10 mouse cellular contexts compared by ENCODE assay signal in genomic region chr3:17824662-17825061, GRCm38 (mm10).
DNase-seq lines count a peak whose midpoint lies in the region; ATAC-seq and TF ChIP-seq lines count a peak whose summit lies in the region.
"Had no signal": no experiment of that assay in that cellular context is flagged by ENCODE, and none has a peak within 500 bp of the region (broad histone marks: within the 10 kb centered on the region; RNA-seq: fewer than 3 reads in every experiment).

No protein-coding gene starts in this region.

- no peak for TF ChIP-seq POLR2A in liver, adult 2 months (IDR thresholded peaks at IDR 0.05; ENCODE audit: extremely low read depth, insufficient read depth, low read length)

- no peaks in the 10 kb centered on the region for H3K9me3 ChIP-seq in forebrain, embryonic 16.5 days (ENCODE audit: control insufficient read depth, low read length)
- no peaks in the 10 kb centered on the region for H3K9me3 ChIP-seq in forebrain, embryonic 12.5 days
- no peaks in the 10 kb centered on the region for H3K9me3 ChIP-seq in liver, embryonic 11.5 days (ENCODE audit: control insufficient read depth, low read length)
- H3K9me3 ChIP-seq in midbrain, embryonic 16.5 days (replicated peaks; ENCODE audit: control insufficient read depth, low read length, poor library complexity, severe bottlenecking) = no peaks in the 10 kb centered on the region

- WGBS in forebrain, embryonic 16.5 days = 45% methylated on average over 4 of the region's 4 CpGs
- WGBS in forebrain, embryonic 12.5 days = 46% methylated on average over 4 of the region's 4 CpGs
- 51% methylated on average over 4 of the region's 4 CpGs for WGBS in liver, adult 2 months
- WGBS in liver, embryonic 11.5 days = 53% methylated on average over 4 of the region's 4 CpGs
- 43% methylated on average over 4 of the region's 4 CpGs for WGBS in midbrain, embryonic 16.5 days

- peaks cover 4% of the 10 kb centered on the region for H3K4me1 ChIP-seq in forebrain, embryonic 16.5 days (replicated peaks; ENCODE audit: control insufficient read depth, insufficient read depth, low read length)
- no peaks in the 10 kb centered on the region for H3K4me1 ChIP-seq in forebrain, embryonic 12.5 days
- no peaks in the 10 kb centered on the region for H3K4me1 ChIP-seq in liver, adult 2 months (ENCODE audit: control insufficient read depth, insufficient read depth, low read length)
- H3K4me1 ChIP-seq in liver, embryonic 11.5 days (replicated peaks; ENCODE audit: control insufficient read depth, insufficient read depth, low read length) = no peaks in the 10 kb centered on the region
- H3K4me1 ChIP-seq in midbrain, embryonic 16.5 days (ENCODE audit: control insufficient read depth, insufficient read depth, low read length) = peaks cover 3% of the 10 kb centered on the region; the same call in 1 of the 2 replicates

- peak; percentile 14 for DNase-seq in liver, adult 2 months (ENCODE audit: extremely low read depth, low read depth, low spot score)
- no peak for DNase-seq in liver, embryonic 11.5 days (ENCODE audit: low spot score)
- DNase-seq in R1 (ENCODE audit: low read depth, low spot score) = peak; percentile 35
- DNase-seq: lung, postnatal 10 days; right cerebral cortex, adult 18-20 months had no signal

- H3K9ac ChIP-seq in forebrain, embryonic 16.5 days (replicated peaks; ENCODE audit: low read depth, low read length) = no peak overlapping the region
- H3K9ac ChIP-seq in forebrain, embryonic 12.5 days = no peak overlapping the region
- no peak overlapping the region for H3K9ac ChIP-seq in liver, adult 2 months (ENCODE audit: low read depth, low read length)
- no peak overlapping the region for H3K9ac ChIP-seq in liver, embryonic 11.5 days (ENCODE audit: low read depth, low read length)
- no peak overlapping the region for H3K9ac ChIP-seq in midbrain, embryonic 16.5 days (ENCODE audit: low read depth, low read length)

- no peak overlapping the region for H3K4me2 ChIP-seq in forebrain, embryonic 16.5 days (ENCODE audit: low read length)
- H3K4me2 ChIP-seq in forebrain, embryonic 12.5 days = no peak overlapping the region
- no peak overlapping the region for H3K4me2 ChIP-seq in liver, embryonic 11.5 days
- no peak overlapping the region for H3K4me2 ChIP-seq in midbrain, embryonic 16.5 days (ENCODE audit: low read length)

- peak; percentile 27; the same call in 1 of the 2 replicates for ATAC-seq in forebrain, embryonic 16.5 days
- no peak for ATAC-seq in forebrain, embryonic 12.5 days (ENCODE audit: low FRiP score)
- ATAC-seq in liver, embryonic 11.5 days (replicated peaks; ENCODE audit: low FRiP score) = no peak
- ATAC-seq in midbrain, embryonic 16.5 days = peak; percentile 69; the same call in 1 of the 2 replicates
- no peak for ATAC-seq in erythroblast, adult 5-6 weeks (replicated peaks; ENCODE audit: low FRiP score, poor library complexity, severe bottlenecking)
- ATAC-seq in inflammation-experienced regulatory T-cells, adult 6 months = no peak

- H3K36me3 ChIP-seq in forebrain, embryonic 16.5 days (ENCODE audit: control insufficient read depth, insufficient read depth) = no peaks in the 10 kb centered on the region
- no peaks in the 10 kb centered on the region for H3K36me3 ChIP-seq in forebrain, embryonic 12.5 days (replicated peaks)
- no peaks in the 10 kb centered on the region for H3K36me3 ChIP-seq in liver, adult 2 months (ENCODE audit: control insufficient read depth, insufficient read depth, low read length)
- no peaks in the 10 kb centered on the region for H3K36me3 ChIP-seq in liver, embryonic 11.5 days (ENCODE audit: control insufficient read depth, insufficient read depth, low read length)
- H3K36me3 ChIP-seq in midbrain, embryonic 16.5 days (ENCODE audit: control insufficient read depth, insufficient read depth, low read length) = no peaks in the 10 kb centered on the region

- H3K4me3 ChIP-seq in forebrain, embryonic 16.5 days (replicated peaks; ENCODE audit: low read length) = no peak overlapping the region
- H3K4me3 ChIP-seq in forebrain, embryonic 12.5 days (replicated peaks) = no peak overlapping the region
- H3K4me3 ChIP-seq in liver, adult 2 months (ENCODE audit: insufficient read depth, low read depth, low read length) = no peak overlapping the region
- H3K4me3 ChIP-seq in liver, embryonic 11.5 days (ENCODE audit: low read depth, low read length) = no peak overlapping the region
- H3K4me3 ChIP-seq in midbrain, embryonic 16.5 days (ENCODE audit: low read depth, low read length) = no peak overlapping the region

- peak; percentile 37 for TF ChIP-seq CTCF in liver, adult 2 months (IDR thresholded peaks at IDR 0.05; ENCODE audit: low read depth, low read length)

- H3K79me2 ChIP-seq in liver, adult 2 months (ENCODE audit: control insufficient read depth, insufficient read depth, low read length) = no peaks in the 10 kb centered on the region

- no peak overlapping the region for H3K27ac ChIP-seq in forebrain, embryonic 16.5 days (ENCODE audit: low read length)
- no peak overlapping the region for H3K27ac ChIP-seq in forebrain, embryonic 12.5 days
- no peak overlapping the region for H3K27ac ChIP-seq in liver, adult 2 months (replicated peaks; ENCODE audit: insufficient read depth, low read depth, low read length)
- H3K27ac ChIP-seq in liver, embryonic 11.5 days (ENCODE audit: low read depth, low read length) = no peak overlapping the region
- H3K27ac ChIP-seq in midbrain, embryonic 16.5 days (ENCODE audit: low read length) = no peak overlapping the region

- no peaks in the 10 kb centered on the region for H3K27me3 ChIP-seq in forebrain, embryonic 16.5 days (replicated peaks; ENCODE audit: control insufficient read depth, insufficient read depth, low read length)
- H3K27me3 ChIP-seq in forebrain, embryonic 12.5 days = no peaks in the 10 kb centered on the region
- H3K27me3 ChIP-seq in liver, adult 2 months (ENCODE audit: control insufficient read depth, insufficient read depth, low read length) = no peaks in the 10 kb centered on the region
- H3K27me3 ChIP-seq in liver, embryonic 11.5 days (replicated peaks; ENCODE audit: control insufficient read depth, insufficient read depth, low read length) = no peaks in the 10 kb centered on the region
- no peaks in the 10 kb centered on the region for H3K27me3 ChIP-seq in midbrain, embryonic 16.5 days (ENCODE audit: control insufficient read depth, insufficient read depth, low read depth, low read length)

Comparison
In these comparisons a context has a peak if more than half of its experiments do, and no peak if none do; other contexts are left out.
1. ATAC-seq: peak in forebrain, embryonic 16.5 days (single experiment) and midbrain, embryonic 16.5 days (single experiment); none in forebrain, embryonic 12.5 days (single experiment), liver, embryonic 11.5 days (single experiment), erythroblast, adult 5-6 weeks (single experiment) and inflammation-experienced regulatory T-cells, adult 6 months (single experiment).